Mouse (Mus musculus) 416B (cell line): ENCODE results near the gene Card19.
A peak's percentile ranks its signal among the peaks of the same experiment; 100 is the strongest.

ENCODE experiments used
- DNase-seq: peaks from one replicate; pipeline ENCODE4 v3.0.0; 2011; ENCODE audit warnings: low read depth

Gene Card19

DNA sequence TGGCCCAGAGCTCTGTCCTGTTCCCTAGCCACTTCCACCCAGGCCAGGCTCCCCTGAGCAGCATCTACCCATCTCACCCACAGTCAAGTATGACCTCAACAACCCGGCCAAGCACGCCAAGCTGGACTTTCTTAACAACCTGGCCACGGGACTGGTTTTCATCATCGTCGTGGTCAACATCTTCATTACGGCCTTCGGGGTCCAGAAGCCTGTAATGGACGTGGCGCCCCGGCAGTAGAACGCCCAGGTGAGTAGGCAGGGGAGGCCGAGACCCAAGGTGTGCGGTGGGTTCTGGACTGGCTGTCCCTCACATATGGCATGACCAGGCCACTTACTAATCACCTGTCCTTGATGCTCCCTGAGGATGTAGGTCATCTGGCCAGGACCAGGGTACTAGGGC, 21.0 kb downstream of the Card19 start:
- DNase-seq, result no peak

DNA sequence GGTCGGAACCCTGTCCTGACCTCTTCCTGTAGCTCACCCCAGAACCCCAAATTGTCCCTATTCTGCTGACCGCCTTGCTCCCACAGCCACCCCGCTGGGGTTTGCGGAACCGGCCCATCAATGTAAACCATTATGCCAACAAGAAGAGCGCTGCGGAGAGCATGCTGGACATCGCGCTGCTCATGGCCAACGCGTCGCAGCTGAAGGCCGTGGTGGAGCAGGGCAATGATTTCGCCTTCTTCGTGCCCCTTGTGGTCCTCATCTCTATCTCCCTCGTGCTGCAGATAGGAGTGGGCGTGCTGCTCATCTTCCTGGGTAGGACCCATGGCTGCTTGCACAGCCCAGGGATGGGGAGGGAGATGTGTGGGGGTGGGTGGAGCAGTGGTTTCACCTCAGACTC, 22.2 kb downstream of the Card19 start:
- no peak for DNase-seq

DNA sequence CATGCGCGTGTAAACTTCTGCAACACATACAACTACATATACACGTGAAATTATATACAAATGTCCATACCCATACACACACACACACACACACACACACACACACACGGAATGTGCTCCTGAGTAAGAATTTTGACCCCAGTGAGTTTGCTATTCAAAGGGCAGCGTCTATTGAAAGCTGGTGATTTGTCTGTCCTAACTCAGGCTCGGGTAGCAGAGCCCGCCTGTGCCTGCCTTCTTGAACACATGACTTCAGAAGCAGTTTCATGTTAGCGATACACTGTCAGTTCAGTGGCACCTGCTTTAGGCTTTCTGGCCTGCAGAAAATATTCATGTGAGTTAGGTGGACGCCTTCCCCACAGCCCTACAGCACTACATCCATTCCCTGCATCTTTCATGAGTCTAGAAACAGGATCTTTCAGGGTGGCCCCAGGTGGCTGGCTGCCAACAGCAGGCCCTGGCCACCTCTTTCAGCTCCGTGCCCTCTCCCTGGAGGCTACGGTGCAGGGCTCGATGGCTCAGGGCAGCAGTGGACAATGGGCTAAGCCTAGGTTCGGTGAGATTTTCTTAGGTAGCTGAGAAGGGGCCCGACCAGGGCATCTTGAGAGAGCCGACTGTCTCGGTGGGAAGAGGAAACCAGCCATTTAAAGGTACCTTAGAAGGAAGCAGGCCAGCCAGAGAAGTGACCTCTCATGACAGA, 23.5 kb downstream of the Card19 start:
- DNase-seq, result no peak

- DNase-seq, result peak; percentile 96
These were observed 24.2 kb downstream of the Card19 start for GRCm38 (mm10) chr13:49191673-49192035.

DNA sequence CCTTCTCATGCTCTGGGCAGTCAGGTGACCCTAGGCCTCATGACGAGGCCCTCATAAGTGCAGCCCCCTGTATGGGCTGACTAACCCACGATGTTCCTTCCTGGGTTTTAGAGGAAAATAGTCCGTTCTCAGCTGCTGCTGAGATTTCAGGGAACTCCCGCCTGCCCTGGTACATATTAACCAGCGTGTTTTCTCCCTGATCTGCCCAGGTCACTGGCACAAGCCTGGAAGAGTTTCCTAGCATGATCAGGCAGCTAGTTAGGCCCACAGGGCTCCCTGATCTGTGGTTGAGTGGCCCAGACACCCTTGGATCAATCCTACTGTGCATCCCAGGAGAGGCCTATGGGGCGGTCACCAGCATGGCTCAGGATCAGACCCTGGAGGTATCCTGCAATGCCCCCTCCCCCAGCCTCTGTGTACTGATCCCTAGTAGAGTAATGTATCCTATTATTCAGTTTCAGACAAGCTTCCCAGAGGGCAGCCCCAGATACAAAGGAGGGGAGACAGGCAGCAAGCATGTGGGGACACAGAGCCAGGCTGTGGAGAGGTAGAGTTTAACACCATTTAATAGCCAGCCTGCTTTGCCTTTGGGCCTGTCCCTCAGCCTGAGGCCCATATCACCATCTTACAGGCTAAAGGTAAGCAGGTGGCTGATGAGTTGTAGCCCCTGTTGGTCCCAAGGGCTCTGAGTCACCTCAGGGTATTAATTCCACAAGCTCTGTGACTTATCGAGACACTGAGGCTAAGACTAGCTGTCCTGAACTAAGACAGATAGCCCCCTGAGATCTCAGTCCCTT, 24.8 kb downstream of the Card19 start:
- no peak for DNase-seq

GRCm38 (mm10) chr13:49189970-49190870, 25.6 kb downstream of the Card19 start:
- peak; percentile 58 for DNase-seq

- no peak for DNase-seq
These were observed 26.9 kb downstream of the Card19 start for GRCm38 (mm10) chr13:49188966-49189360.

DNA sequence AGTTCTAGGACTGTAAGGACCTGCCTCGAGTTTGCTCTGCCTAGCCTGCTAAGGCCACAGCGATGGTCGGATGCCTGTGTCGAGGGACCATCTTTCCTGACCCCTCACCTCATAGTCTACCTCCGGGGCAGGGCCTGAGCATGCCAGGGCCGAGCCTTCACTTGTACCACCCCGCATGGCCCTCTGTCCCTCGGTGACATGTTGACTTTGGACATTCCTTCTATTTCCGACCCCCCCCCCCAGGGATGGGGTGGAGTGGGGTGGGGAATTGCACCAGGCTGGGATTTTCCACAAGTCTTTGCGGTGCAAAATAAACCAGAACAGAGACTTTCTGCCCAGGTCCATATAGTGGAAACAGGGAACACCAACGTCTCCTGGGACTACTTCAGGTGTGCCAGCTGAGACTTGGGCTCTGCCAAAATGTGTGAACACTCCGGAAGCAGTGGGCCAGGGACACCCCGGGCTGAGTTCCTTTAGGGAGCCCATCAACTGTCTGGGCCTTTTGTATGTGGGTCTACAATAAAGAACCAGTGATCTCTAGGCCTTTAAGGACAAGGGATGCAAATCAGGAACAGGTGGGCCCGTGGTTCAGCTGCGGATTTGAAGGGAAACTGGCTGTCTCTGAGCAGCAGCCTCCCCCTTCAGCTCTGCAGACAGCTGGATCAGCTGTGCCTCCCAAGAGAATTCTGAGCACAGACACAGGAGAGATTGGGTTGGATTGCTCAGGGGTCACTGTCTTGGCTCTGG, 27.4 kb downstream of the Card19 start:
- no peak for DNase-seq

GRCm38 (mm10) chr13:49187288-49188218, 28.3 kb downstream of the Card19 start, which contains the start of gene Ninj1:
Ninj1 (plus strand) TSS chr13:49187485.
- DNase-seq, result peak; percentile 95

GRCm38 (mm10) chr13:49186798-49187287, 29.0 kb downstream of the Card19 start:
- DNase-seq, result peak; percentile 83

GRCm38 (mm10) chr13:49183646-49184045, 32.2 kb downstream of the Card19 start:
- DNase-seq, result no peak

- no peak for DNase-seq
These were observed 32.7 kb downstream of the Card19 start for GRCm38 (mm10) chr13:49183161-49183560.

DNA sequence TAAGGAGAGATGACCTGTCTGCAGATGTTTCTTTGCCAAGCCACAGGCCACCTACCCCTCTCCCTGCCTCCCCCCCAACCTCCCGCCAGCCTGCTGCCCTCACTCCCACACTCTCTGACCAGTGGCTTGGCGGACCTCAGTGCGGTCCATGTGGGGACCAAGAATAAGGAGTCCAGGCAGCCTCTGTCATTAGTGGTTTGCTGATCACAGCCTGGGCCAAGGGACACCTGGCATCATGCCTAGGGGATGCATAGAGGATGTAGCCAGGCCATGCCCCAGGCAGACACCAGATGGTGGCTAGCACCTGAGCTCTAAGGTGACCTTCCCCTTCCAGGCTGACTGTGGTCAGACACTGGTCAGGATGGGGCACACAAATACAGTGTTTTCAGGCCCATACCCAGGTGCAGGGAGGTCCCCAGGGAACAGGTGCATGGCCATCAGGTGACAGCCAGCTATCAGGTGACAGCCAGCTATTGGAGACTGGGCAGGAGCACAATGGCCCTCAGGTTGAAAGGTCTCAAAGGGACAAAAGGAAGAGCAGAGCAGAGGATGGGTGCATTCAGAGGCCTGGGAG, 34.3 kb downstream of the Card19 start:
- DNase-seq, result peak; percentile 71

DNA sequence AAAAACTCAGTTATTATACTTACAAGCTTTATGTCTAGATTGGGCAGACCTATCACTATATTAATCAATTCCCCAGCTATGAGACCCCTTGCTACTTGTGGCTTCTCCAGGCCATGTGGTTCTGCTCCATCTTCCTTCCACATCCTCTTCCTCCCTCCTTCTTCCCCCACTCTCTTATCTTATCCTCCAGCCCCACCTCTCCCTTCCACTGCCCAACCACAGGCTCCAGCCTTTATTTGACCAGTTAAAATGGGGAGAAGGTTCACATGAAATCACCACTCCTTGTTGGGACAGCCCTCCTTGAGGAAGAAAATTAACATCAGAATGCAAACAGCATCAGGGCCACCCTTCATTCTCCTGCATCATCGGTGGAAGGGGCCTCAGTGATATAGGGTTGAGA, 35.1 kb downstream of the Card19 start:
- DNase-seq, result peak; percentile 92

DNA sequence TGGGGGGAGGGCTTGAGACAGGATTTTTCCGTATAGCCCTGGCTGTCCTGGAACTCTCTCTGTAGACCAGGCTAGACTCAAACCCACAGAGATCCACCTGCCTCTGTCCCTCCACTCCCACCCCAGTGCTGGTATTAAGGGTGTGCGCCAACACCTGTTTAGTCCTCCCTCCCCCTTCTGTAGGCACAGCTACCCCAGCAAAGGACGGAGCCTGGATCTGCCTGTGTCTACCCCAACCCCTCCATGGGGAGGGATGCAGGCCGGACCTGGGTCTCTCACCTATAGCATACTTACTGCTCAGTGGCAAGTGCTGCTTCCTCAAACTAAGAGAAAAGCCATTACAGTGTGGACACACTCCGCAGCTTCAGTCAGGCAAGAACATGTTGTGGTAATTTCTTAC, 35.6 kb downstream of the Card19 start:
- DNase-seq, result no peak

- DNase-seq, result peak; percentile 90
These were observed 36.8 kb downstream of the Card19 start for GRCm38 (mm10) chr13:49178839-49179585.

DNA sequence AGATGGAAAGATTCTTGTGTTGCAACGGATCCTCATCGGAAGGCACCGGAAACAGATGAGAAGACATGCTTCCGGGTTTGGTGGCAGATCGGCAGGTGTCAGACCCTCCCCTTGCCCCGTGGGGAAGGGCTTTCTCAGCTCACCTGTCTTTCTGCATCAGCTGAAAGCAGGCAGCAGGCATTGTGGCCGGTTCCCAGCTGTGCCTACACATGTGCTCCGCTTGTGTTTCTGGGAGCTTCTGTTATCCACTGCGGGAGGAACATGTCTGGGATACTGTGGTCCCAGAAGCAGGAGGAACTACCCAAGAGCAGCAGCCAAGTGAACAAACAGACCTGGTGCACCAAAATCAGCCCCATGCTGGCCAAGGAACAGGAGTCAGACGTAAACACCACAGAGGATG, 40.3 kb downstream of the Card19 start:
- no peak for DNase-seq

DNA sequence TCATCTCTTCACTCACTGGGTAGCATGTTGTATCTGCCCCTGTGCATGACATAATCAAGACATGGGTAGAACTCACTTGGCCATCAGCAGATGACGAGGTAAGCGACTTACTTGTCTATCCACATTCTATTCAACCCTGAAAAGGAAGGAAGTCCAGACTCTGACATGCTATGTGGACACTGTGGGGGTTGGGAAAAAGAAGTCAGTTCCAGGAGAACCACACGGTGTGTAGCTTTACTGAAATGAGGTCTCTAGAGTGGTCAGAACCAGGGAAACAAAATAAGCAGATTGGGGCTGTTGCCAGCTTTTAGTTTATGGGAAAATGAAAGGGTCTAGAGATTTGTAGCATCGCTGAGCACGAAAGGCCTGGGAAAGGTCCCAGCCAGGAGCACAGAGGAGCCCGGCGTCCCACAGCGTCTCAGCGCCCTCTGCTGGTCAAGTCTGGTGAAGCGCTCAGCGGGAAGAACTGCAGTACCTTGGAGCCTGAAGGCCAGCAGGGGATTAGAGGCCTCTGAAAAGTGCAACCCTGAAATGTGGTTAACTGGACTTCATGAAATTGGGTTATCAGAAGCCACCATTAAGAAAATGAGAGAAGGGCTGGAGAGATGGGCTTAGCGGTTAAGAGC, 42.8 kb downstream of the Card19 start:
- peak; percentile 91 for DNase-seq

- no peak for DNase-seq
These were observed 43.5 kb downstream of the Card19 start for GRCm38 (mm10) chr13:49172335-49172734.
